Comparison of ENCODE assay signal across 8 mouse cellular contexts in the genomic region with DNA sequence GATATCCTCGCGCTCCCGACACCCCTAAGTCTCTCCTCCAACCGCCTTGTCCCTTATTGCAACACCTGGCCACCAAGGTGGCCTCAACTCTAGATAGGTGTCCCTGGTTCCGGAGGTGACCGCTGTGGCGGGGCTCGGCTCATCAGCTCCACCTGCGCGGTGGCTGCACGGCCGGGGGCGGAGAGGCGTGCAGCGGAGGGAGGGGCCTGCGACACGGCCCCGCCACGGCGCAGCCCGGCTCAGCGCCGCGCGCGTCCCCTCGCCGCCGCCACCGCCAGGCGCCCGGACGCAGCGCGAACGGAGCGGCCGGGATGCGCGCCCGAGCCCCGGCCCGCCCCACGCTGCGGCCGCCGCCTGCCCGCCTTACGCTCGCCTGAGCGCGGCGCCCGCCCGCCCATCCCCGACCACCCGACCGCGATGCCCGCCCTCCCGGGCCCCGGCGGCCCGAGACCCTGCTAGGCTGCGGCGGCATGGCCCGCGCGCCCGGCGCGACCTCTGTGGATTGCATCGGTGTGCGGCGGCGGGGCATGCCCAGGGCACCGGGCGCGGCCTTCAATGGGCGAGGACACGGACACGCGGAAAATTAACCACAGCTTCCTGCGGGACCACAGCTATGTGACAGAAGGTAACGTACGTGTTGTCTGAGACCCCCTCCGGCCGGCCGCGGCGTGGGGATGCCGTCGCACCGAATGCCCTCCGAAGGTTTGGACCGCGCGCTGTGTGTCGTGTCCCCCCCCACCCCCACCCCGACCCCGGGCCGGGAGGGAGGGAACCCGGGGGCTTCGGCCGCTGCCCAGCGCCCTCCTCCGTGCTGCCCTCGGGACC. TPM values are rescaled to one million over a fixed set of nuclear protein-coding genes. Genes with fewer than 3 reads are reported as not detected.
DNase-seq lines count a peak whose midpoint lies in the region; ATAC-seq lines count a peak whose summit lies in the region.

A gene (plus strand): TSS at position 248 of the 825 bp plus-strand sequence.

- no peaks in the 10 kb centered on the region for H3K4me1 ChIP-seq in intestine, embryonic 14.5 days (replicated peaks; ENCODE audit: control insufficient read depth, insufficient read depth, low read length)
- H3K4me1 ChIP-seq in midbrain, embryonic 11.5 days (ENCODE audit: control insufficient read depth, insufficient read depth, low read length): peaks cover 13% of the 10 kb centered on the region

- H3K27me3 ChIP-seq in intestine, embryonic 14.5 days (replicated peaks; ENCODE audit: control insufficient read depth, insufficient read depth, low read length): peaks cover 95% of the 10 kb centered on the region
- peaks cover 62% of the 10 kb centered on the region for H3K27me3 ChIP-seq in midbrain, embryonic 11.5 days (ENCODE audit: control insufficient read depth, insufficient read depth, low read length)

- H3K4me3 ChIP-seq in intestine, embryonic 14.5 days (ENCODE audit: low read depth, low read length): peak within 1 kb of the TSS; percentile 32
- H3K4me3 ChIP-seq in midbrain, embryonic 11.5 days (ENCODE audit: low read depth, low read length): peak within 1 kb of the TSS; percentile 45

- peak within 1 kb of the TSS; percentile 58 for H3K4me2 ChIP-seq in intestine, embryonic 14.5 days (ENCODE audit: low read length)
- peak within 1 kb of the TSS; percentile 66 for H3K4me2 ChIP-seq in midbrain, embryonic 11.5 days

- peak in 1 of 2 experiments; percentile 56 for DNase-seq in layer of hippocampus, adult 18-20 months (ENCODE audit: low spot score in 2 of 2)
- no peak for DNase-seq in layer of hippocampus, adult 9-10 months (ENCODE audit: low spot score)
- peak; percentile 83 to 92 for DNase-seq in cerebellum, postnatal 25 days
- DNase-seq in intestine, embryonic 14.5 days (ENCODE audit: low spot score): no peak
- DNase-seq in midbrain, embryonic 11.5 days (ENCODE audit: low spot score, missing footprints): peak; percentile 89
- DNase-seq in spleen, adult 18-20 months: no peak
- DNase-seq in thymus, postnatal 14 days: no peak
- DNase-seq in thymus, postnatal 25 days: no peak

- under 1% methylated on average over 67 of the region's 108 CpGs for WGBS in intestine, embryonic 14.5 days
- WGBS in midbrain, embryonic 11.5 days: under 1% methylated on average over 87 of the region's 108 CpGs

- no peak within 1 kb of the TSS for H3K9ac ChIP-seq in intestine, embryonic 14.5 days (ENCODE audit: low read length)
- peak within 1 kb of the TSS; percentile 36; the same call in 1 of the 2 replicates for H3K9ac ChIP-seq in midbrain, embryonic 11.5 days (ENCODE audit: low read length)

- H3K9me3 ChIP-seq in intestine, embryonic 14.5 days (ENCODE audit: control insufficient read depth, low read length): no peaks in the 10 kb centered on the region
- H3K9me3 ChIP-seq in midbrain, embryonic 11.5 days (ENCODE audit: control insufficient read depth, low read length): no peaks in the 10 kb centered on the region

- no peak for ATAC-seq in intestine, embryonic 14.5 days (replicated peaks; ENCODE audit: low FRiP score, low TSS enrichment, low read depth)
- peak; percentile 44 for ATAC-seq in midbrain, embryonic 11.5 days (ENCODE audit: low FRiP score)

- H3K27ac ChIP-seq in intestine, embryonic 14.5 days (ENCODE audit: low read depth): no peak within 1 kb of the TSS
- H3K27ac ChIP-seq in midbrain, embryonic 11.5 days (ENCODE audit: low read depth, low read length): no peak within 1 kb of the TSS

- H3K36me3 ChIP-seq in intestine, embryonic 14.5 days (ENCODE audit: control insufficient read depth, insufficient read depth, low read length): no peaks in the 10 kb centered on the region
- H3K36me3 ChIP-seq in midbrain, embryonic 11.5 days (ENCODE audit: control insufficient read depth, insufficient read depth, low read length): no peaks in the 10 kb centered on the region

RNA-seq across cellular contexts. Expression of the gene that starts here (rescaled TPM):
- total RNA-seq in layer of hippocampus, adult 18-20 months (2021): 100 to 1,000 TPM; 383 to 399 TPM
- polyA plus RNA-seq in intestine, embryonic 14.5 days (2014; fragmentation: Nextera tagmentation; extraction: Ambion mirVana): 0.40 and 0.73 TPM in 2 replicates
- polyA plus RNA-seq in midbrain, embryonic 11.5 days (2014; fragmentation: Nextera tagmentation; extraction: Ambion mirVana): 1.2 TPM in 2 replicates

Comparison
In these comparisons a context has a peak if more than half of its experiments do, and no peak if none do; other contexts are left out.
1. DNase-seq: peak in cerebellum, postnatal 25 days (2 of 2) and midbrain, embryonic 11.5 days (single experiment); none in layer of hippocampus, adult 9-10 months (single experiment), intestine, embryonic 14.5 days (single experiment), spleen, adult 18-20 months (0 of 2), thymus, postnatal 14 days (single experiment) and thymus, postnatal 25 days (single experiment).